Mouse (Mus musculus) gastrocnemius, adult 8-10 months (tissue): ENCODE measurements around the gene Sertad2. TPM values are rescaled to one million over a fixed set of nuclear protein-coding genes. Genes with fewer than 3 reads are reported as not detected.

ENCODE experiments used
- DNase-seq, 2 experiments: peaks; one replicate each; pipeline ENCODE4 v3.0.0; 2022; ENCODE audit warnings: low spot score in 2 of 2
- total RNA-seq, 4 experiments: library from RNA; stranded (reverse); gene quantifications; 2 replicates each; pipeline ENCODE4 v1.2.4; 2022

The Sertad2 gene
- total RNA-seq, 4 experiments from 2014 or later: 11.8 to 13.3 (median 12.6) TPM

DNA sequence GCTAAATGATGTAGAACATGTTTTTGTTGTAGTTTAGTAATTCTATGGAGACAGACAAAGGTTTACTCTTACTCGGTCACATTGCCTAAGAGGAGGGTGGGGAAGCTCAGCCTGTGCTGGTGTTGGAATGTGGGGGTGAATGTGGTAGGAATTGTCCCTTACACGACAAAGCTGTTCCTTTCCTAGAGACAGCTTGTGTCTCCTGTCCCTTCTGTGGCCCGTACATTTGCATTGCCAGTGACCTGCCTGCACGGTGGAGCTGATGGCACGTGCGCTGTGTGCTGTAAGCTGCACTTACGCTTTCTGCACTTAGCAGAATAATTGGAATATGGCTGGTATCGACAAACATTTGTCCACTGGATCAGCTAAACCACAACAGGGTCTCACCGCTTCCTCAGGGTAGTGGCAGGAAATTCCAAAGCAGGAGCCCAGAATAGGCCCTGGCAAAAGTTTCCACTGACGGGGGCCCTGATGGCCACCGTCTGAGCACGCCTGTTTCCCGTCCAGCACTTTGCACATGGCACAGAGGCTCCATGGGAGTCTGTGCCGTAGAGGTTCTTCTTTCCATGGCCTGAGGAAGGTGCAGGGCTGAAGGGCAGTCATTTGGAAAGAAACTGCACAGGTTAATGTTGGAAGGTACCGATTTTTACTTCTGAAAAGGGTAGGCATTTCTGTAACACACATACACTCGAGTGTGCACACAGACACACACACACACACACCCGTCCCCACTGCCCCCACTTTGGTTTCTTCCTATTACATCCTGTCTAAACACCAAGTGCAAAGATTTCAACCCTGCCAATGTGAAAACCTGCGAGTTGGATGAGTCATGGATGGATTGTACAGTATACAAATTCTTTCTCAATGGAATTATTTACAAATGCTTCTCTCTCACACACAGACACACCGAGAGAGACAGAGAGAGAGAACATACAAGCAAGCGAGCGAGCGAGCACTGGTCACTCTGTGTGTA lies 51.5 kb downstream of the Sertad2 start:
- no peak for DNase-seq

DNA sequence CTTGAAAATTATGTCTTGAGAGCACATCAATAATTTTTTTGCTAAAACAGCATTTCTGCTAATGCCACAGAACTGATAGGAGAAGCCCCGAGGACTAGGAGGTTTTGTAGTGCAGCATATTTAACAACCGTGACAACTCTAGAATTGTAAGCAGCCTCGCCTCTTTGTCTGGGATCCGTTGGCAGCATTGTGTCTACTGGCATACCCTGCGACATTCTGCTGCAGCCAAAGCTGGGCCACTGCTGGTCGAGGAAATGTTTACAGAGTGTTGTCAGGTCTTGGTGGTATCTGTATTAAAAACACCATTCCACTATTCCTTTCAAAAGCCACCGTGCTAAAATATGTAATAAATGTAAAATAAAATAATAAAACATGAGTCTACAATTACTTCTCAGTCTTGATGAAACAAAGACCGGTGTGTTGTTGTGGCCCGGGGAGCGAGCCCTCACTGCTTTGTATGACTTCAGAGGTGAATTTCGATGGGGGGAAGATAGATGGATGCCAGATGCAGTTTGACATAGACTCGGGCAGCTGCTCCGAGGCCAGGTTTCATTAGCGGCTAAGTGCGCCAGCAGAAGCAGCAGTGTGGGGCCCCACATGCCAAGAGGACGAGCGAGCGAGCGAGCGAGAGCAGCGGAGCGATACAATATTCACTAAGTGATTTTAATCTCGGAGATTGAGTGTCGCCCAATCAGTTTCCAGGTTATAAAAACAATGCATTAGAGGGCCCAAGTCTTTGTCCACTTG lies 60.2 kb downstream of the Sertad2 start:
- DNase-seq: peak in 1 of 2 experiments; percentile 11

DNA sequence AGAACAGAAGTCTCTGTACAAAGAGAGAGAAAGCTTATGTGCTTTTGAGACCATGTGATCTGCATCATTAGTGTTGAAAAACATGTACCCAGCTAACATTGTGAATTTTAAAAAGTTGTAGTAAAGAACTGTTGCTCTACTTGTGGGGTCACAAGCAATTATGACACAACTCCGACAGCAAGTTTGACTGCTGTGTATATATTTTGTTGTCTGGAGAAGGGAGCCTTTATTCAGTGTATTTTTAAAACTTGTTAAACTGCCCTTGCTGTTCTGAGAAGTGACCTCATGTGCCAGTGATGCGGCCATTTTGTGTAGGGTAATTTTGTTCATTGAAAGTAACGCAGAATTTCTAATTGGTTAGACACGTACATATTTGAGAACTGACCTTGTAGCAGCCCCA lies 61.1 kb downstream of the Sertad2 start:
- no peak for DNase-seq

DNA sequence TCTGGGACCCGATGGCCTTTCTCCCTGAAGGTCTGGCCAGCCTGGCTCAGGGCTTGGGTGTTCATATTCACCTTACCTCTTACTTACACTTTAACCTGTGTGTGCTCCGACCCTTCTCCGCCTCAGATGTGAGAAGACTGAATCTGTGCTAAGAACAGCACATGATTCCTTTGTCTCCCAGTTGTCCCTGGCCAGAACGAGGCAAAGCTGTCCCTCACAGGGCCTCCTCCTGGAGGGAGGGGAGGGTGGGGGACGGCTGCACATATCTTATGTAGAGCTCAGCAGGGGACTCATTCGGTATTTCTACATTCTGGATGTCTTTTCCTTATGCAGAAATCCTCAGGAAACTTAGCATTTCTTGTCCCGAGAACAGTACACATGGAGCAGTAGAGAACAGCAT lies 62.6 kb downstream of the Sertad2 start:
- DNase-seq: no peak

DNA sequence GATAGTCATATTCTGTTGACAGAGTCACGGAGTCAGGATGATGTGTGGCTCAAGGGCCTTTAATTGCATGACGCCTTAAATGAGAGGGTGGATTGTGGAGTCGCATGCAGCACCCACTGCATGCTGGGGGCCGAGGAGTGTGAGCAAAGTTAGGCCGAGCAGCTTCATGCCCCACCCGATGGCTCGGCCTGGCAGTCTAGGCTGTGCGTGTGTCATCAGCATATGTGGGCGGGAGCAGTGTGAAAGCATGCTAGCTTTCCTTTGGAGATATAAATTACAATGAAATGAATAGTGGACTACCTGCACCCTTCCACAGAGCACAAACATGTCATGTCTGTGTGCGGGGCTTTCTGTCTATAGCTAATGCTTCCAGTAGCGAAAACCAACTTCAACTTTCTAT lies 65.4 kb downstream of the Sertad2 start:
- DNase-seq: no peak

DNA sequence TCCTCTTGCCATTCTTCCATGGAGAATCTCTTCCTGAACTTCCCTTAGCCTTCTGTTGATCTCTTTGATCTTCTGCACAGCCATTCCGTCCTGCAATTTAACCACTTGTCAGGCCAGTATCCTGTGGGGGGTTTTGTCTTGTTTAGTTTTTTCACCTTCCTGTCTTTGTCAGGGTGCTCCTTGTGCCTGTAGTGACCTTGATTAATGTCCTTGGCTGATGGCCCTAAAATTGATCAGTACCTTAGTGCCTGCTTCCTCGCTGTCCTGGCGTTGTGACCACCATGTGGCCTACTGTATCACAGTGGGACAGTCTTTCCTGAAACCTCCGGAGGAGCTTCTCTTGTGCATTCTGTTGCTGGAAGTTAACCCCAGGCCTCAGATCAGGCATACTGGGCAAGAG lies 70.2 kb downstream of the Sertad2 start:
- DNase-seq: no peak

DNA sequence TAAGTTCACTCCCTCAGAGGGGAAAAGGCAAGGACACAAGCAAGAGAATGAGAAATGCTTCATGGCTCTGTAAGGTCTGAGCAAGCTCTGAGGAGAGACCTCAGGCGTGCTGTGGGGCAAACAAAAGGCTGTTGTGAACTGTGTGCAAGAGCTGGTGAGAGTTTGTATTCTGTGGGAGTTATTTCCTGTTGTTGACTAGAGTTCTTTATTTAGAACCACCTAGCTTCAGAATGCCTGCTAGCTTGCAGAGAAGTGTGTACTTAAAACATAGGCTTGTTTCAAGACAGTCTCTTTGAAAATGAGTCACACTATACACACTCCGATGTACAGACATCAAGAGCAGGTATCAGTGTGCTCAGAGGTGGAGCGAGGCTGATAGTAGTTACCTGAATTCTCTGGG lies 73.0 kb downstream of the Sertad2 start:
- DNase-seq: no peak

DNA sequence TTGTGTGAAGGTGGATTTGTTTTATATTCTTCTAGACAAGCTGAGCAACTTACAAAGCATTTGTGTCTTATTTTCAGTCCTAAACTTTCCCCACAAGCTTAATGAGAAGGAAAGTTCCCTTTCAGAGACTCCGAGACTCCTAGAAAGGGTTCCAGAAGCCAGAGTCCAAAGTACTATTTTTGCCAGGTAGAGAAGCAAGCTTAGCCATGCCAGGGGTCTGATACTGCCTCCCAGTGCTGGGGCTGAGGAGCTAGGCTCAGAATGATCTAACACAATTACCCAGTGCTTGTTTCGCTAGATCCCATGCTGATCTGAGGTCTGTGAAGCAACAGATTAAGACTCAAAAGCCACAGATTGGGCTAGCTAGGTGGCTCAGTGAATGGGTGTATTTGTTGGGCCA lies 84.1 kb downstream of the Sertad2 start:
- DNase-seq: no peak

DNA sequence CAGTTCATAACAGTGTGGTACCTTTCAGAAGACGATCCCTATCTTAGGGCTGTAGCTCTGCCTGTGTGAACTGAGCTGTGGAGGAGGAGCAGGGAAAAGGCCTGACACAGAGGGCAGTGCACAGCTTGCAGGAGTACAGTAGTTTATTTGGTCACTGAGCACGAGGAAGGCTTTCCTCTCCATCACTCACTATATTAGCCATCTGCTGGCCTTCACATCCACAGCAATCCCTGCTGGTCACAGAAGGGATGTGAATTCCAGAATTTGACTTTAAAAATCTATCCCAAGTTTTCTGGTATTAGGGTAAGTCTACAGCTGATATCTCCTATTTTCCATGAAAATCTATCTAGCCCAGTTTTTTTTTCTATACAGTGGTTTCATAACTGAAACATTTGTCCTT lies 85.2 kb downstream of the Sertad2 start:
- DNase-seq: no peak

DNA sequence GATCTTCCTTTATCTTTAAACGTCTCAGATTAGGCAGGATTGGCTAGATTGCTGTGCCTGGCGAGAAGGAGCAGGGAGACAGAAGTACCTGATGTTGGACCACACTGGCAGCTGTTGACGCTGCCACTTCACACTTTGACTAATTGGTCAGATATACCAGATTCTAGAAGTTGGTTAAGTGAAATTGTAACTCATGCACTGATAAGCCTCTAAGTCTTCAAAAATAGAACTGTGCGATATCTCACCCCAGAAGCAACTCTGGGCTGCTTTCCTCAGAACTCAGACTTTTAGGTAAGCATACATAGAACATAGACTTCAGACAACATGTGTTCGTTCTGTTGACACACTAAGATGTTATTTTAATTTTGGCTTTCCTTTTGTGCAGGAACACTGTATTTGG lies 86.6 kb downstream of the Sertad2 start:
- no peak for DNase-seq

DNA sequence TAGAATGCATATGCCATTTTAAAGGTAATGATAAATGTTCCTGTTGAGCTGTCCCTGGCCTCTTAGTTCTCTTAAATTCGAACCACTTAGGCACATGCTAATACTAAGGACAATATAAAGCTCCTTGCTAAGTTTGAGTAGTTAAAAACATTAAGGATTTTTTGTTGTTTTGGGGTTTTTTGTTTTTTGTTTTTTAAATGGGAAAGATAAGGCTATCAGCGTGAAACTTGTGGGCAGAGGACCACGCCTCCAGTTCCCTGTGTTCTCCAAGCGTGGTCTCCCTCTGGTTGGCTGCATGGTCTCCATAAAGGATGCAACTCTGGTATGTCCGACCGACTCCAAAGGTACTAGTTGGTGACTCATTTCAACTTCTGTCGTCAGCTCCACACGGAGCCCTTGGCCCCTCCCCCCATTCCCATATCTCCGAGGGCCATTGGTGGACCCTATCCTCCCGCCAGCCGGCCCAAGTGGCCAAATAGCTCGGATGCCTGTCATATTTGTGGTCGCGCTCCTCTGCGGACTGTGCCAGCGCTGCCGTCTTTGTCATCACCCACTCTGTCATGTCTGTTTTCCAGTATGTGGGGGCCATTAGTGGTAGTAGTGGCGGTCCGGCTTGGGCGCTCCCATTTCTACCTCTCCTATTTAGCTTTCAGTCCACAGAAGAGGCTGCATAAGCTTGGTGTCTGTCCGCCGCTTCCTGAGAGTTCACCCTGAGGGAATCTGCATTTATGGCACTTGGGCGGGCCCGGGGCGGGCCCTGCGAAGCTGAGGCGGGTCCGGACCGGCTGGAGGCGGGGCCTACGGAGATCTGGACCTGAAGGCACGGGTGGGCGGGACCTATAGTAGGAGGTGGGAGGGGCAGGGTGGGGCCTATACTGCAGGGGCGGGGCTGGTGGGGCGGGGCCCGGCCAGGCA lies 88.2 kb downstream of the Sertad2 start:
- DNase-seq: peak; percentile 97

DNA sequence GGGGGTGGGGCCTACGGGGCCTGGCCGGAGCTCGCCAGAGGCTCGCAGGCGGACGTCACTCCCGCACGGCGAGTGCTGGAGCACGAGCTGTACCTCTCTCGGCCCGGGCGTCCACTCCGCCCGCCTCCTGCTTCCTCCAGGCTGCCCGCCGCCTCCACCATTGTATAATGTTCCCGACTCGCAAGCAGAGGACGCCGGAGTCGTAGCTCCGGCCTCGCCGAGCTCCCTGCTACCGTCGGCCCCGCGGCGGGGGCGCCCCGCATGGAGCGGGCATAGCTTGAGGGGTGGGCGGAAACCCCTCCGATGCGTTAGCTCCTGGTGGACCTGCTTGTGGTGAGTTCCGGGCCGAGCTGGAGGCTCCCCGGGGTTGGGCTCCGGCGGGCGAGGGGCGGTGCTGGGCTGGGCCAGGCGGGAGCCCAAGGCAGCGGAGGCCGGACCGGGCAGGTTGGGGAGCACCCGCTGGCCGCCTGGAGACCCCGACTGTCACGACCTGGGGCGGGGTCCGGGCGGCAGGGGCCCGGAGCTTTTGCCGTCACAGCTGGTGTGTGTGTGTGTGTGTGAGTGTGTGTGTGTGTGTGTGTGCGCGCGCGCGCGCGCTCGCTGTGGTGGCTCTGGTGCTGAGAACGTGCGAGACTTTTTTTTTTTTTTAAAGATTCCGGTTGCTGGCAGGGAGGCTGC lies 89.0 kb downstream of the Sertad2 start:
- DNase-seq: no peak

DNA sequence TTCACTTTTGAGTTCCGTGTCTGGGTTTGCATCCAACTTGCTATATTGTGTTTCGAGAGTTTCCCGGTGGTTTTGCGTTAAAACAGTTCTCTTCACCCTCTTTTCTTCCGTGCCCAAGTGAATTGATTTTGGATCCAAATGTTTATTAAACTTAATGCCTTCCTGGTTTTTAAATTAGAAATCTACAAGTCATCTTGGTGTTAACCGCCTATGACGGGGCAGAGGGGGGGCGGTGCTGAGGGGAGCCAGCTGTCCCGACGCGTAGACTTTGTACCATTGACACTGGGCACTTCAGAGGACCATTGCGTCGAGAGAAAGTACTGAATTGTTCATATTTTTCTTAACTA lies 89.5 kb downstream of the Sertad2 start:
- DNase-seq: peak; percentile 26 to 30

DNA sequence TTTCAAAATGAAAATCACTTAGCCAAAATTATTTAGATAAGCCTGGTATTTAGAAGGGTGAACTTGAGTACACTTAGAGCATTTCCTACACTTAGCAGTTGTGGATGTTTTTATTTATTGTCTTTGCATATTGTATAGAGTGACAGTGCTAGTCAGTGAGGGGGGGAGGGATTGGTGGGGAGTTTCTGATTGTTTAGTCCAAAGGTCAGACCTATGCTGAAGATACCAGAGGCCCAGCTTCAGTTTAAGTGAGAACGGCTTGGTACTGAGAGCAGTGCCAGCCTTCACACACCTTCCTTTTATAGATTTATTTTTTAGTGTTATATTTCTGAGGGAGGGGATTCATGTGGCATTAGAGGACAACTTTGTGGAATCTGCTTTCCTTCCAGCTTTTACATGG lies 91.5 kb downstream of the Sertad2 start:
- DNase-seq: no peak

DNA sequence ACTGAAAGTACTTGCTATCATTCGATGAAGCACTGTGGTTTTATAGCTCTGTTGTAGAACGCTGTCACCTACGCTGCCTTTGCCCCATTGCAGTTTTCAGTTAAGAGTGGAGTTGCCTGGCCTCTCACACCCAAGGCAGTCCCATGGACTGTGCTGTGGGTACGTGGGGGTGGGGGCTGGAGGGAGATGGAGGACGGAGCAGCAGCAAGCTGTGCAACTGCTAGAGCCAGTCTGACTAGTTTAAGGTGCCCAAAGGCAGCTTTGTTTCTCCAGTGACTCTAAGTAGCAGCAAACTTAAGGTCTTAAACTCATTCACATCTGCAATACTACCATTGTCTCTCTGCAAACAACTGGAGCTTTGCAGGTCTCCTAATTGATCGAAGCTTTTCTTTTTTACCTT lies 92.6 kb downstream of the Sertad2 start:
- no peak for DNase-seq

DNA sequence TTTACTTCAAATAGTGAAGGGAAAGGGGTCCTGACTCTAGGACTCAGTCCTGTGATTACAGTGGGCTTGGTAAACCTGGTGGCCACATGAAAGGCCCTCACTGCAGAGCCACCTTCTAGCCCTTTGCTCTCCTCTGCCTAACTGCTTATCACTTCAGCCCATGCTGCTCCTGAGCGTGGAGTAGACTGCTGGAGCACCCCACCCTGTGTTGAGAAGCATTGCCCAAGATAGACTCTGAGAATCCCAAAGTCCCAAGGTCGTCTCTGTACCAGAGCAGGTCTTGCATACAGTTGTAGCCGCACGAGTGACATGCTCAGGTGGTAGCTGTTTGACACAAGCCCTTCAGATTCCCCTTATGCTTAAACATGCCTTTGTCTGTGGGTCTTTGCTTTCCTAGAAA lies 93.1 kb downstream of the Sertad2 start:
- DNase-seq: no peak

DNA sequence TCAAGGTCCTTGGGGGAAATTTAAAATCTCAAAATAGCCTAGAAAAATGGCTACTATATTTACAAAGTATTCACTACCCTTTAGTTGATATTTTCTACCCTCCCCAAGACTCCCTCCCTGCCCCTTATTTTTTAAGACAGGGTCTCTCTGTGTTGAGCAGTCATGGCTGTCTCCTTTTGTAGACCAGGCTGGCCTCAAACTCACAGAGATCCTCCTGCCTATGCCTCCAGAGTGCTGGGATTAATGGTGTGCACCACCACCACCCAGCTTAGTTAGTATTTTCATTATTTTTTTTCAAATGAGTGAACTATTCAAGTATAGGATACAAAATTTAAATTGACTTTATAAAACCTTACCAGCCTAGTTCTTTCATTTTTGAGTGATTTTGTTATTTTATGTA lies 94.0 kb downstream of the Sertad2 start:
- DNase-seq: no peak

DNA sequence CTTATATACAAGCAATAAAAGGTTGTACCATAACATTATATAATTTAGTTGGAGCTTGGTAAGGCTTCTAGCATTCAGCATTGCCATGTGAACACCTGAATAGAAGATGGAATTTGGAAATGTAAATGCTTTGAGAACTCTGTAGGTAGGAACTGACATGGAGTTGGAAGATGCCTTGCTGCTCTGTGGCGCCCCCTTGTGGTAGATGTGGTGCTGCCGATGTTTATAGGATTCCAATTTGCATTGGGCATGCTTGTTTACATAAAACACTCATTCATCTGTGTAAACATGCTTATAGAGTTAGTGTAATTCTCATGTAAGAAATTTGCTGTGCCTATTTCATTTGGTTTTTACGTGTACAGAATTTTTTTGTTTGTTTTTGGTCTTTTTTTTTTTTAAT lies 95.8 kb downstream of the Sertad2 start:
- DNase-seq: peak; percentile 33 to 51

DNA sequence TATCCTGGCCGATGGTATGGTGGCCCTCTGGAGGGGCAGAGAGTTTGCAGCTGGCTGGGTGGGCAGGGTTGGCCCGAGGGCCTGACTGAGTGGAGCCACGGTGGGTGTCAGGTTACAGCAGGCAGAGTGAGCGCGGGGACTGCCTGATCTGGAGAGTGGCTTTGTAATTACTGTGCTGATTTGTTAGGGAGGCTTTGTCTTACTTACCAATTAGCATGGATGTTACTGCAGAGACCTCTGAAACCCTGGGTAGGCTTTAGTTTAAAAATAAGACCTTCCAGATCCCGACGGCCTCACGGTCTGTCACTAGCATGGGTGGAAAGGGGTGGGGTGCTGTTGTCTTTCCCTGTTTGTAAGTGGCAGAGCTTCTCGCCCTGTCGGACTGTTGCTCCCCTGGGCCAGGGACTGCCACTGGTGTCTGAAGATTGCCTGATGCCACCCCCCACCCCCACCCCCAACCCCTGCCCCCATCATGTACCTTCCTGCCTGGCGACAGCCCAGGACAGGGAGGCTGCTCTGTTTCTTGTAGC lies 96.9 kb downstream of the Sertad2 start:
- DNase-seq: peak in 1 of 2 experiments; percentile 14

DNA sequence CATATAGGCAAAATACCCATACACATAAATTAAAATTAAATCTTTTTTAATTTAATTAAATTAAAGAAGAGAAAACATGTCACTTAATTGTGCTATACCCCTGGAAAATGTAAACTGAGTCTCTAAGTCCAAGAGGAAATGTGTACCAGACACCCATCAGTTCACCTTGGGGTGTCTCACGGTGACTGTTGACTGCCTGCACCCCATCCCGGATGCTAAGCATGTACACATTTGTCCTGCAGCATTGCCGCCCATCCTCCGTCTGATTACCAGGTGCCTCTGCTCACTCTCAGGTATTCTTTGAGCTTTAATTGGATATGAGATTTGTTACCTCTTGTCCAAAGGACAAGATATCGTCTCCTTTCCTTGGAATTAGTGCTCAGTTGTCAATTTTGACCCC lies 99.3 kb downstream of the Sertad2 start:
- DNase-seq: no peak

DNA sequence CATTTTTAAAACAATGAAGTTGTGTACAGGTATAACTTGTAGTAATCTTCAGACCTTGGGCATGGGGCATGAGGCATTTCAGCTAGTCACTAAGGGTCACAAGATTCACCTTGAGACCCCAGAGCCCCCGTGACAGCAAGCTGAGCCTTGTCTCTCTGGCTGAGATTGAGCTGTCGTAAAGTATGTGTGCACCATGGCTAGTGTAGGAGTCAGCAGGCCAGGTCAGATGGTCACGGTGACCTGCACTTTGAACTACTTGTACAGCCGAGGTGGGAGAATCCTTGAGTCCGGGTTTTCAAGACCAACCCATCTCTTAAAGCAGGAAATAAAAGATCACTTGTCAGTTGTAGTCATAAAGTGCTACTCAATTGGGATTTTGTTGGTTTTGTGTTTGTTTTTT lies 100.1 kb downstream of the Sertad2 start:
- DNase-seq: no peak
